Mouse (Mus musculus) heart, embryonic 10.5 days (tissue): ENCODE results near the gene Rdm1. TPM values are rescaled to one million over a fixed set of nuclear protein-coding genes. Genes with fewer than 3 reads are reported as not detected.
A peak's percentile ranks its signal among the peaks of the same experiment; 100 is the strongest.
"Not testable (repeated sequence)": the region's sequence is repeated elsewhere in the genome, so short reads cannot be mapped to it uniquely, and the experiment has no call there.

ENCODE experiments used
- DNase-seq: peaks from one replicate; pipeline ENCODE4 v3.0.0-alpha.2; 2017; ENCODE audit warnings: low spot score
- H3K27ac ChIP-seq: fragments of 300-500 bp; sonication (generic); 2 replicates; pipeline ENCODE4 v1.5.1; 2016; ENCODE audit warnings: mild to moderate bottlenecking
- H3K27me3 ChIP-seq: fragments of 300-500 bp; sonication (generic); 2 replicates; pipeline ENCODE4 v1.6.1; 2016; ENCODE audit warnings: mild to moderate bottlenecking; ENCODE audit not compliant: poor library complexity, insufficient read depth, severe bottlenecking
- H3K36me3 ChIP-seq: fragments of 300-500 bp; sonication (generic); 2 replicates; pipeline ENCODE4 v1.6.1; 2016; ENCODE audit warnings: mild to moderate bottlenecking, moderate library complexity
- H3K4me1 ChIP-seq: fragments of 300-500 bp; sonication (generic); 2 replicates; pipeline ENCODE4 v1.6.1; 2016; ENCODE audit warnings: mild to moderate bottlenecking
- H3K4me3 ChIP-seq: fragments of 300-500 bp; sonication (generic); 2 replicates; pipeline ENCODE4 v1.5.1; 2016; ENCODE audit warnings: mild to moderate bottlenecking, moderate library complexity
- H3K9me3 ChIP-seq: fragments of 300-500 bp; sonication (generic); 2 replicates; pipeline ENCODE4 v1.6.1; 2016; ENCODE audit warnings: mild to moderate bottlenecking, moderate library complexity
- WGBS: fragments of 180-500 bp; shearing (Covaris S2); methylation state at CpG from one replicate; pipeline ENCODE4 v1.1.7; 2016; 5-methylcytosine and 5-hydroxymethylcytosine counted together
- polyA plus RNA-seq: library from polyadenylated mRNA; unstranded; fragments of >200 nt; fragmentation: Nextera tagmentation; extraction: Ambion mirVana; gene quantifications from 2 replicates; pipeline ENCODE4 v1.2.1, GENCODE M21; 2016

Gene Rdm1
- polyA plus RNA-seq = 24.0 and 26.8 TPM in 2 replicates

- peak within 1 kb of the TSS; percentile 98 for H3K27ac ChIP-seq
- peaks cover 18% of the 10 kb centered on the region for H3K4me1 ChIP-seq
- H3K27me3 ChIP-seq = no peaks in the 10 kb centered on the region
- peak within 1 kb of the TSS; percentile 72 for H3K4me3 ChIP-seq
- no peaks in the 10 kb centered on the region for H3K9me3 ChIP-seq
- 0% methylated on average over 34 of the region's 34 CpGs for WGBS
- no peaks in the 10 kb centered on the region for H3K36me3 ChIP-seq
- peak; percentile 97 for DNase-seq
Observed at GRCm38 (mm10) chr11:101626995-101627856, at the start of gene Rdm1. Gene Rdm1 (plus strand): TSS chr11:101627195.

- WGBS = 69% methylated on average over 6 of the region's 6 CpGs
- peaks cover 6% of the 10 kb centered on the region for H3K4me1 ChIP-seq
- H3K27ac ChIP-seq = no peak overlapping the region
- H3K27me3 ChIP-seq = no peaks in the 10 kb centered on the region
- H3K36me3 ChIP-seq = peaks cover 40% of the 10 kb centered on the region
- no peaks in the 10 kb centered on the region for H3K9me3 ChIP-seq
- H3K4me3 ChIP-seq = no peak overlapping the region
- no peak for DNase-seq
Observed at GRCm38 (mm10) chr11:101581081-101581764, 45.8 kb upstream of the Rdm1 start.

GRCm38 (mm10) chr11:101582054-101583035 is 44.6 kb upstream of the Rdm1 start, which contains the start of gene Tmem106a:
Gene Tmem106a (plus strand): TSS chr11:101582242.
- Histone ChIP-seq H3K4me1 (peaks cover 6% of the 10 kb centered on the region), H3K36me3 (peaks cover 36% of the 10 kb centered on the region), H3K4me3 (peak within 1 kb of the TSS; percentile 58), H3K9me3 (no peaks in the 10 kb centered on the region), H3K27ac (peak within 1 kb of the TSS; percentile 56), H3K27me3 (no peaks in the 10 kb centered on the region)
- WGBS = 20% methylated on average over 31 of the region's 31 CpGs
- peak; percentile 93 for DNase-seq

- Histone ChIP-seq H3K27ac (no peak overlapping the region), H3K9me3 (no peaks in the 10 kb centered on the region), H3K4me1 (peaks cover 6% of the 10 kb centered on the region), H3K27me3 (no peaks in the 10 kb centered on the region), H3K36me3 (peaks cover 28% of the 10 kb centered on the region), H3K4me3 (no peak overlapping the region)
- DNase-seq = no peak
- 88% methylated on average over 2 of the region's 2 CpGs for WGBS
Observed at GRCm38 (mm10) chr11:101583205-101583604, 43.8 kb upstream of the Rdm1 start.

GRCm38 (mm10) chr11:101585031-101585430 is 42.0 kb upstream of the Rdm1 start:
- not testable (repeated sequence) for DNase-seq, H3K4me3 ChIP-seq, H3K27me3 ChIP-seq, H3K4me1 ChIP-seq, H3K27ac ChIP-seq, H3K9me3 ChIP-seq
- 90% methylated on average over 1 of the region's 1 CpGs for WGBS
- H3K36me3 ChIP-seq = peaks cover 17% of the 10 kb centered on the region

GRCm38 (mm10) chr11:101585805-101586204 is 41.2 kb upstream of the Rdm1 start:
- 68% methylated on average over 4 of the region's 4 CpGs for WGBS
- Histone ChIP-seq H3K27me3 (no peaks in the 10 kb centered on the region), H3K4me3 (no peak overlapping the region), H3K4me1 (peaks cover 6% of the 10 kb centered on the region), H3K27ac (no peak overlapping the region), H3K36me3 (peaks cover 10% of the 10 kb centered on the region; the same call in 1 of the 2 replicates), H3K9me3 (no peaks in the 10 kb centered on the region)
- DNase-seq = no peak

- no peak overlapping the region for H3K27ac ChIP-seq
- H3K27me3 ChIP-seq = no peaks in the 10 kb centered on the region
- peaks cover 10% of the 10 kb centered on the region; the same call in 1 of the 2 replicates for H3K36me3 ChIP-seq
- H3K4me3 ChIP-seq = no peak overlapping the region
- no peaks in the 10 kb centered on the region for H3K9me3 ChIP-seq
- H3K4me1 ChIP-seq = peaks cover under 1% of the 10 kb centered on the region; the same call in 1 of the 2 replicates
- DNase-seq = no peak
- 89% methylated on average over 10 of the region's 10 CpGs for WGBS
Observed at GRCm38 (mm10) chr11:101587676-101588075, 39.3 kb upstream of the Rdm1 start.

- Histone ChIP-seq H3K27ac (no peak overlapping the region), H3K36me3 (peaks cover 10% of the 10 kb centered on the region; the same call in 1 of the 2 replicates), H3K4me3 (no peak overlapping the region), H3K9me3 (no peaks in the 10 kb centered on the region), H3K27me3 (no peaks in the 10 kb centered on the region), H3K4me1 (no peaks in the 10 kb centered on the region)
- no peak for DNase-seq
- 86% methylated on average over 7 of the region's 7 CpGs for WGBS
Observed at GRCm38 (mm10) chr11:101588868-101589267, 38.1 kb upstream of the Rdm1 start.

GRCm38 (mm10) chr11:101589444-101589843 is 37.6 kb upstream of the Rdm1 start:
- WGBS = 30% methylated on average over 5 of the region's 5 CpGs
- no peaks in the 10 kb centered on the region for H3K27me3 ChIP-seq
- no peak for DNase-seq
- H3K9me3 ChIP-seq = no peaks in the 10 kb centered on the region
- H3K36me3 ChIP-seq = peaks cover 10% of the 10 kb centered on the region; the same call in 1 of the 2 replicates
- no peak overlapping the region for H3K27ac ChIP-seq
- H3K4me3 ChIP-seq = no peak overlapping the region
- no peaks in the 10 kb centered on the region for H3K4me1 ChIP-seq

- H3K4me1 ChIP-seq = no peaks in the 10 kb centered on the region
- DNase-seq = no peak
- H3K27ac ChIP-seq = no peak overlapping the region
- WGBS = 70% methylated on average over 12 of the region's 12 CpGs
- no peak overlapping the region for H3K4me3 ChIP-seq
- no peaks in the 10 kb centered on the region for H3K9me3 ChIP-seq
- H3K27me3 ChIP-seq = no peaks in the 10 kb centered on the region
- H3K36me3 ChIP-seq = peaks cover 10% of the 10 kb centered on the region; the same call in 1 of the 2 replicates
Observed at GRCm38 (mm10) chr11:101589989-101590624, 36.9 kb upstream of the Rdm1 start.

- no peak for DNase-seq
- Histone ChIP-seq H3K27me3 (0 out of 2 replicates have a peak, but pooled peaks cover 7% of the 10 kb centered on the region), H3K4me3 (no peak within 1 kb of the TSS), H3K27ac (no peak within 1 kb of the TSS), H3K9me3 (no peaks in the 10 kb centered on the region), H3K36me3 (no peaks in the 10 kb centered on the region), H3K4me1 (no peaks in the 10 kb centered on the region)
- 71% methylated on average over 6 of the region's 6 CpGs for WGBS
Observed at GRCm38 (mm10) chr11:101599156-101599555, 27.8 kb upstream of the Rdm1 start, which contains the start of gene Gm11634. Gene Gm11634 (minus strand): TSS chr11:101599256.

GRCm38 (mm10) chr11:101602491-101602890 is 24.5 kb upstream of the Rdm1 start:
- WGBS = 10% methylated on average over 3 of the region's 3 CpGs
- Histone ChIP-seq H3K36me3 (no peaks in the 10 kb centered on the region), H3K4me3 (no peak overlapping the region), H3K27ac (no peak overlapping the region), H3K9me3 (no peaks in the 10 kb centered on the region), H3K4me1 (no peaks in the 10 kb centered on the region), H3K27me3 (0 out of 2 replicates have a peak, but pooled peaks cover 7% of the 10 kb centered on the region)
- DNase-seq = peak; percentile 84
